Mouse (Mus musculus): Measurements from ENCODE around the gene Rassf1. TPM values are rescaled to one million over a fixed set of nuclear protein-coding genes. Genes with fewer than 3 reads are reported as not detected.
"Not testable (repeated sequence)": the region's sequence is repeated elsewhere in the genome, so short reads cannot be mapped to it uniquely, and the experiment has no call there.

The Rassf1 gene
- total and polyA plus RNA-seq, 3 experiments, result 11.6 to 17.7 (median 15.3) TPM

DNA sequence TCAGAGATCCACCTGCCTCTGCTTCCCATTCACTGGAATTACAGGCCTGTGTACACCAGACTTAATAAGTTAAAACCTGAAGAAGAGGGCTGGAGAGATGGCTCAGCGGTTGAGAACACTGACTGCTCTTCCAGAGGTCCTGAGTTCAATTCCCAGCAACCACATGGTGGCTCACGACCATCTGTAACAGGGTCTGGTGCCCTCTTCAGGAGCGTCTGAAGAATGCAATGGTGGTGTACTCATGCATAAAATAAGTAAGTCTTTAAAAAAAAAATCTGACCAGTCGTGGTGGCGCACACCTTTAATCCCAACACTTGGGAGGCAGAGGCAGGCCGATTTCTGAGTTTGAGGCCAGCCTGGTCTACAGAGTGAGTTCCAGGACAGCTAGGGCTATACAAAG is 22.4 kb downstream of the Rassf1 start:
- H3K4me1 ChIP-seq (ENCODE audit: control insufficient read depth in 1 of 2, insufficient read depth in 2 of 2), result peaks cover 18 to 32% of the 10 kb centered on the region in 2 experiments
- in situ Hi-C loops (cut with MboI; ENCODE audit: low pct_ligation_motif_present, low pct_unique_long_range_greater_than_20kb, low sequenced_read_pairs); H3K79me2 ChIP-seq (replicated peaks; ENCODE audit: control insufficient read depth, extremely low read depth, insufficient read depth, poor library complexity, severe bottlenecking); H3K4me2 ChIP-seq (ENCODE audit: insufficient read depth, low read depth, poor library complexity, severe bottlenecking); DNase-seq (ENCODE audit: extremely low read depth); H3K4me3 ChIP-seq (replicated peaks in 1 of 3; ENCODE audit: low read depth in 2 of 3, low read length in 2 of 3, poor library complexity in 1 of 3); dilution Hi-C loops (cut with MboI; ENCODE audit: extremely low pct_ligation_motif_present, extremely low pct_unique_long_range_greater_than_20kb, low sequenced_read_pairs); H3K27ac ChIP-seq (ENCODE audit: insufficient read depth, low read depth); H3K9me3 ChIP-seq (replicated peaks; ENCODE audit: low read length); H3K9ac ChIP-seq (ENCODE audit: insufficient read depth, low read depth); H3K27me3 ChIP-seq (replicated peaks): not testable (repeated sequence)
- peaks cover 22 to 41% of the 10 kb centered on the region in 2 experiments for H3K36me3 ChIP-seq (replicated peaks in 1 of 2; ENCODE audit: control insufficient read depth in 1 of 2, insufficient read depth in 1 of 2, low read length in 1 of 2)
- peak in 1 of 2 experiments; percentile 49; a peak in 2 of 4 replicates for TF ChIP-seq CTCF (conservative IDR thresholded peaks at IDR 0.05 in 1 of 2, IDR thresholded peaks at IDR 0.05 in 1 of 2; ENCODE audit: low read depth in 2 of 2, low read length in 2 of 2)

DNA sequence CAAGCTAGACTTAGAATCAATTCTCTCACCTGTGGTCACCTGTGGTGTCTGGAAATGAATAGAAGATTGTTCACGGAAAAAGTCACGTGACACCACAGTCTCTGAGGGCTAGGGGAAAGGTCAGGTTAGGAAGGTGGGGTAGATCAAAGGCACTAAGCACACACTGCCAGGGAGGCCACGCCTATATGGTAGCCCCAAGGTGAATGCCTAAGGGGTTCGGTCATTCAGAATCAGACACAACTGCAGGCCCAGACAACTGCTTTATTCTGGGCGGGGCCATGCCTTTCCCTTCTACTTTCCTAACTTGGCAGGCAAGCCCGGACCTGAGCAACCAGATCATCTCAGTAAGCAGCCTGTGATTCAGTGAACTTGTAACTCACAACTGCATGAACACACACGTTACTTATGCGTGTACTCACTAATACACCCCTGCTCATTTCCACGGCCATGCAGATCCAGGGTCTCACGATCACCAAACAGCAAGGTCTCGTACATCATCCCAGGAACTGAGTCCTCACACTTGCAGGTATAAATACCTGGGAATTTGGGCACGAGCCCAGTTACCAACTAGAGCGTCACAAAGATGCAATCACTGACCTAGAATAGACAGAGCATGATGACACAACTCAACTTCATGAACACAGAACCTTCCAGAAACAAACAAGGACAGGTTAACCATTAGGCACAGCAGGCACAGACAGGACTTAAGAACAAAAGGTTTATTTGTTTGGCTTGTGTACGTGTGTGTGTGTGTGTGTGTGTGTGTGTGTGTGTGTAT is 24.4 kb downstream of the Rassf1 start:
- H3K27me3 ChIP-seq (replicated peaks), result no peaks in the 10 kb centered on the region
- H3K79me2 ChIP-seq (replicated peaks; ENCODE audit: control insufficient read depth, extremely low read depth, insufficient read depth, poor library complexity, severe bottlenecking), result no peaks in the 10 kb centered on the region
- H3K4me3 ChIP-seq (replicated peaks in 1 of 3; ENCODE audit: low read depth in 2 of 3, low read length in 2 of 3, poor library complexity in 1 of 3), result no peak overlapping the region
- H3K9me3 ChIP-seq (replicated peaks; ENCODE audit: low read length), result no peaks in the 10 kb centered on the region
- no peak overlapping the region for H3K4me2 ChIP-seq (ENCODE audit: insufficient read depth, low read depth, poor library complexity, severe bottlenecking)
- TF ChIP-seq PAX5 (IDR thresholded peaks at IDR 0.05; ENCODE audit: low read length), result no peak
- TF ChIP-seq ZC3H11A (IDR thresholded peaks at IDR 0.05; ENCODE audit: low read depth, low read length), result no peak
- TF ChIP-seq HCFC1 (IDR thresholded peaks at IDR 0.05; ENCODE audit: low read depth, low read length), result no peak
- no peak for TF ChIP-seq ZNF384 (IDR thresholded peaks at IDR 0.05; ENCODE audit: low read depth, low read length)
- TF ChIP-seq CHD2 (IDR thresholded peaks at IDR 0.05; ENCODE audit: low read length), result no peak
- TF ChIP-seq MXI1 (IDR thresholded peaks at IDR 0.05; ENCODE audit: low read depth, low read length), result no peak
- no peak for TF ChIP-seq RCOR1 (conservative IDR thresholded peaks at IDR 0.05; ENCODE audit: low read depth, low read length)
- TF ChIP-seq ZKSCAN1 (IDR thresholded peaks at IDR 0.05; ENCODE audit: borderline replicate concordance, low read depth, low read length), result no peak
- no peak for TF ChIP-seq EP300 (IDR thresholded peaks at IDR 0.05; ENCODE audit: low read length)
- peak; percentile 75 for TF ChIP-seq USF1 (IDR thresholded peaks at IDR 0.05; ENCODE audit: low read depth, low read length)
- no peak for TF ChIP-seq MAFK (IDR thresholded peaks at IDR 0.05; ENCODE audit: insufficient replicate concordance, low read length)
- TF ChIP-seq ELF1 (IDR thresholded peaks at IDR 0.05; ENCODE audit: low read depth, low read length), result no peak
- no peak for TF ChIP-seq NELFE (IDR thresholded peaks at IDR 0.05; ENCODE audit: low read depth, low read length)
- no peak for TF ChIP-seq KAT2A (IDR thresholded peaks at IDR 0.05; ENCODE audit: insufficient replicate concordance, low read length)
- TF ChIP-seq UBTF (IDR thresholded peaks at IDR 0.05; ENCODE audit: low read depth, low read length), result no peak
- TF ChIP-seq USF2 (conservative IDR thresholded peaks at IDR 0.05; ENCODE audit: low read depth, low read length), result peak; percentile 73
- TF ChIP-seq RAD21 (IDR thresholded peaks at IDR 0.05; ENCODE audit: low read depth, low read length), result no peak
- TF ChIP-seq TCF12 (IDR thresholded peaks at IDR 0.05; ENCODE audit: low read depth, low read length), result no peak
- TF ChIP-seq GABPA (IDR thresholded peaks at IDR 0.05; ENCODE audit: insufficient replicate concordance, low read depth, low read length), result no peak
- 0 out of 2 replicates have a peak, but pooled peaks have one; percentile 52 for TF ChIP-seq CHD1 (IDR thresholded peaks at IDR 0.05; ENCODE audit: low read depth, low read length)
- peak; percentile 76 for TF ChIP-seq BHLHE40 (IDR thresholded peaks at IDR 0.05; ENCODE audit: low read depth, low read length)
- TF ChIP-seq ETS1 (conservative IDR thresholded peaks at IDR 0.05; ENCODE audit: low read depth, low read length), result no peak
- TF ChIP-seq POLR2A (IDR thresholded peaks at IDR 0.05; ENCODE audit: low read depth, low read length), result no peak
- H3K9ac ChIP-seq (ENCODE audit: insufficient read depth, low read depth), result no peak overlapping the region
- in situ Hi-C loops (cut with MboI; ENCODE audit: low pct_ligation_motif_present, low pct_unique_long_range_greater_than_20kb, low sequenced_read_pairs) (no loop called here), dilution Hi-C loops (cut with MboI; ENCODE audit: extremely low pct_ligation_motif_present, extremely low pct_unique_long_range_greater_than_20kb, low sequenced_read_pairs) (no loop called here)
- no peak overlapping the region for H3K27ac ChIP-seq (ENCODE audit: insufficient read depth, low read depth)
- H3K4me1 ChIP-seq (ENCODE audit: control insufficient read depth in 1 of 2, insufficient read depth in 2 of 2), result peaks cover 14 to 33% of the 10 kb centered on the region in 2 experiments
- H3K36me3 ChIP-seq (replicated peaks in 1 of 2; ENCODE audit: control insufficient read depth in 1 of 2, insufficient read depth in 1 of 2, low read length in 1 of 2), result peaks cover 20 to 32% of the 10 kb centered on the region in 2 experiments
- DNase-seq (ENCODE audit: extremely low read depth), result no peak
